In the genomic region with DNA sequence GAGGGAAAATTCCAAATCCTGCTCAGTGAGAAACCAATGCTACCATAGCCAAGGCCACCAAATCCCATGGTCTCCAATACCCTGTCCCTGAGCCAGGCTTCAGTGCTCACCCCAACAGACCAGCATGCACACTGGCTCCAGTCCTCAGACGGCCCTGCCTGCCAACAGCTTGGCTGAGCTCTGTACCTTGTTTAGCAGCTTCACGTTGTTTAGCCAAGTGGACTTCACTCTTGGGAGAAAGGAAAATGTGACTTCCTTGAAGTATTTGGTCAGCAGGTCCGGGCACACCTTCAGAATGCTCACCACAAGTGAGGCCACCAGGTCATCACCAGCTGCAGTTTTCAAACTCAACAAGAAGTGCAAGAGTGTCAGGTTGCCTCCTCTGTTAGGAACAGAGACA, we compare ENCODE assay signal across 18 mouse cellular contexts. TPM values are rescaled to one million over a fixed set of nuclear protein-coding genes. Genes with fewer than 3 reads are reported as not detected.
DNase-seq lines count a peak whose midpoint lies in the region; ATAC-seq and TF ChIP-seq lines count a peak whose summit lies in the region.
"Had no signal": no experiment of that assay in that cellular context is flagged by ENCODE, and none has a peak within 500 bp of the region (broad histone marks: within the 10 kb centered on the region; RNA-seq: fewer than 3 reads in every experiment).

No protein-coding gene starts in this region.

- H3K36me3 ChIP-seq in forebrain, embryonic 14.5 days (ENCODE audit: control insufficient read depth, insufficient read depth, low read length), result peaks cover 90% of the 10 kb centered on the region

- peak overlapping the region; percentile 28; the same call in 1 of the 2 replicates for H3K27ac ChIP-seq in gastrocnemius, adult 2 months
- H3K27ac ChIP-seq in layer of hippocampus, adult 2 months, result no peak overlapping the region
- no peak overlapping the region for H3K27ac ChIP-seq in forebrain, embryonic 14.5 days (ENCODE audit: low read depth, low read length)
- H3K27ac ChIP-seq: heart, embryonic 10.5 days; hindbrain, embryonic 15.5 days; limb, embryonic 12.5 days; liver, embryonic 15.5 days; midbrain, embryonic 15.5 days; stomach, embryonic 15.5 days had no signal

- DNase-seq in adrenal gland, postnatal 10 days, result peak; percentile 68
- DNase-seq in adrenal gland, adult 8-10 months, result no peak
- peak; percentile 66 for DNase-seq in gastrocnemius, adult 2 months
- no peak for DNase-seq in gastrocnemius, postnatal 36 days
- DNase-seq in layer of hippocampus, postnatal 10 days (ENCODE audit: low spot score in 2 of 2), result peak; percentile 14 to 35
- DNase-seq in layer of hippocampus, adult 2 months (ENCODE audit: low spot score in 2 of 2), result no peak
- peak; percentile 64 to 83 for DNase-seq in kidney, postnatal 25 days
- no peak for DNase-seq in forebrain, embryonic 14.5 days (ENCODE audit: low spot score)
- DNase-seq: heart, postnatal 14 days; spleen, adult 18-20 months had no signal

- intact Hi-C loops in gastrocnemius, adult 2 months (cut with DNase I), result no loop called here
- intact Hi-C loops in gastrocnemius, postnatal 36 days (cut with DNase I), result no loop called here

- WGBS in forebrain, embryonic 14.5 days, result 95% methylated on average over 3 of the region's 3 CpGs

- no peaks in the 10 kb centered on the region for H3K27me3 ChIP-seq in forebrain, embryonic 14.5 days (replicated peaks; ENCODE audit: control insufficient read depth, insufficient read depth, low read length)
- H3K27me3 ChIP-seq: CH12.LX; hindbrain, embryonic 15.5 days; limb, embryonic 12.5 days; liver, embryonic 15.5 days; midbrain, embryonic 15.5 days; stomach, embryonic 15.5 days had no signal

- no peaks in the 10 kb centered on the region for H3K9me3 ChIP-seq in forebrain, embryonic 14.5 days (replicated peaks; ENCODE audit: control insufficient read depth, low read length)
- H3K9me3 ChIP-seq: heart, embryonic 10.5 days; hindbrain, embryonic 15.5 days; limb, embryonic 12.5 days; liver, embryonic 15.5 days; midbrain, embryonic 15.5 days; stomach, embryonic 15.5 days had no signal

- no peak for ATAC-seq in forebrain, embryonic 14.5 days
- ATAC-seq: midbrain, embryonic 15.5 days had no signal

- H3K4me1 ChIP-seq in forebrain, embryonic 14.5 days (ENCODE audit: control insufficient read depth, insufficient read depth, low read length), result no peaks in the 10 kb centered on the region
- H3K4me1 ChIP-seq: hindbrain, embryonic 15.5 days; limb, embryonic 12.5 days; liver, embryonic 15.5 days; midbrain, embryonic 15.5 days; stomach, embryonic 15.5 days had no signal

- H3K9ac ChIP-seq in forebrain, embryonic 14.5 days (ENCODE audit: low read length), result no peak overlapping the region
- H3K9ac ChIP-seq: hindbrain, embryonic 15.5 days; limb, embryonic 12.5 days; liver, embryonic 15.5 days; midbrain, embryonic 15.5 days; stomach, embryonic 15.5 days had no signal

- H3K4me2 ChIP-seq in forebrain, embryonic 14.5 days (ENCODE audit: low read length), result no peak overlapping the region
- H3K4me2 ChIP-seq: hindbrain, embryonic 15.5 days; limb, embryonic 12.5 days; liver, embryonic 15.5 days; midbrain, embryonic 15.5 days; stomach, embryonic 15.5 days had no signal

- no peak for TF ChIP-seq CTCF in gastrocnemius, adult 2 months (IDR thresholded peaks at IDR 0.05)
- no peak for TF ChIP-seq CTCF in layer of hippocampus, adult 2 months (conservative IDR thresholded peaks at IDR 0.05)

- H3K4me3 ChIP-seq in gastrocnemius, adult 2 months, result no peak overlapping the region
- no peak overlapping the region for H3K4me3 ChIP-seq in layer of hippocampus, adult 2 months
- no peak overlapping the region for H3K4me3 ChIP-seq in forebrain, embryonic 14.5 days (ENCODE audit: low read depth, low read length)
- H3K4me3 ChIP-seq: heart, embryonic 10.5 days; hindbrain, embryonic 15.5 days; limb, embryonic 12.5 days; liver, embryonic 15.5 days; midbrain, embryonic 15.5 days; stomach, embryonic 15.5 days had no signal

RNA-seq across cellular contexts. Expression of a gene that starts 17.7 kb away (rescaled TPM):
- 10 to 100 TPM; 11.9 to 14.3 TPM for total RNA-seq in adrenal gland, postnatal 10 days (2021)
- total RNA-seq in adrenal gland, adult 8-10 months (2022), result 10 to 100 TPM; 13.5 to 20.2 (median 15.3) TPM
- 1 to 10 TPM; 4.7 to 5.0 TPM for total RNA-seq in gastrocnemius, adult 2 months (2021)
- total RNA-seq in gastrocnemius, postnatal 36 days (2021), result 1 to 10 TPM; 3.9 to 5.0 TPM
- 10 to 100 TPM; 17.2 to 18.7 TPM for total RNA-seq in layer of hippocampus, postnatal 10 days (2021)
- total RNA-seq in layer of hippocampus, adult 2 months (2021), result 10 to 100 TPM; 17.3 to 18.8 TPM
- polyA plus RNA-seq in forebrain, embryonic 14.5 days (2014; fragmentation: Nextera tagmentation; extraction: Ambion mirVana), result 7.0 and 9.7 TPM in 2 replicates

RNA-seq across cellular contexts. Expression of a gene that starts 34.0 kb away (rescaled TPM):
- total RNA-seq in adrenal gland, postnatal 10 days (2021), result 1 to 10 TPM; 4.3 to 4.5 TPM
- total RNA-seq in adrenal gland, adult 8-10 months (2022), result 1 to 10 TPM; 4.6 to 7.5 (median 6.1) TPM
- total RNA-seq in gastrocnemius, adult 2 months (2021), result under 1 TPM; 0.10 to 0.56 TPM
- total RNA-seq in gastrocnemius, postnatal 36 days (2021), result under 1 TPM in 1 of 2 experiments, not detected in 1; 0.30 TPM
- 1 to 10 TPM; 1.3 to 1.4 TPM for total RNA-seq in layer of hippocampus, postnatal 10 days (2021)
- 1 to 10 TPM; 2.2 to 2.9 TPM for total RNA-seq in layer of hippocampus, adult 2 months (2021)
- polyA plus RNA-seq in forebrain, embryonic 14.5 days (2014; fragmentation: Nextera tagmentation; extraction: Ambion mirVana), result 6.1 and 6.4 TPM in 2 replicates
- total RNA-seq: CH12.LX; megakaryocyte progenitor cell, adult 5-6 weeks had no signal

RNA-seq across cellular contexts. Expression of a gene that starts 54.5 kb away (rescaled TPM):
- total RNA-seq in adrenal gland, postnatal 10 days (2021), result 100 to 1,000 TPM; 218 to 374 TPM
- 100 to 1,000 TPM; 200 to 615 (median 376) TPM for total RNA-seq in adrenal gland, adult 8-10 months (2022)
- total RNA-seq in gastrocnemius, adult 2 months (2021), result under 1 TPM in 1 of 2 experiments, not detected in 1; 0.84 TPM
- total RNA-seq in gastrocnemius, postnatal 36 days (2021), result 1 to 10 TPM in 1 of 2 experiments, under 1 TPM in 1; 0.43 to 1.5 TPM
- total RNA-seq in layer of hippocampus, postnatal 10 days (2021), result not detected
- total RNA-seq in layer of hippocampus, adult 2 months (2021), result under 1 TPM in 1 of 2 experiments, not detected in 1; 0.37 TPM
- polyA plus RNA-seq in forebrain, embryonic 14.5 days (2014; fragmentation: Nextera tagmentation; extraction: Ambion mirVana), result 0.23 TPM in 1 of 2 replicates, not detected in the other
- total RNA-seq: CH12.LX had no signal
- polyA plus RNA-seq: limb, embryonic 12.5 days had no signal

Comparison
In these comparisons a context has a peak if more than half of its experiments do, and no peak if none do; other contexts are left out.
1. DNase-seq: peak in adrenal gland, postnatal 10 days (single experiment), gastrocnemius, adult 2 months (single experiment), layer of hippocampus, postnatal 10 days (2 of 2) and kidney, postnatal 25 days (2 of 2); none in adrenal gland, adult 8-10 months (single experiment), gastrocnemius, postnatal 36 days (0 of 2), layer of hippocampus, adult 2 months (0 of 2) and forebrain, embryonic 14.5 days (single experiment).
2. RNA of a gene that starts 54.5 kb away (total RNA-seq): 200 to 615 TPM in adrenal gland, adult 8-10 months and 218 to 374 TPM in adrenal gland, postnatal 10 days; 0.43 to 1.5 TPM in gastrocnemius, postnatal 36 days, 0.84 TPM in gastrocnemius, adult 2 months, 0.37 TPM in layer of hippocampus, adult 2 months and not detected in layer of hippocampus, postnatal 10 days; every median in the first group is over 10 times any median in the second.